Mouse (Mus musculus) granulocyte monocyte progenitor cell, adult 5-6 weeks (primary cell): ENCODE measurements around the gene Gpx5. TPM values are rescaled to one million over a fixed set of nuclear protein-coding genes. Genes with fewer than 3 reads are reported as not detected.
"Not testable (repeated sequence)": the region's sequence is repeated elsewhere in the genome, so short reads cannot be mapped to it uniquely, and the experiment has no call there.

Source experiments
- ATAC-seq: replicated peaks from 2 replicates; pipeline ENCODE4 v1.8.0; 2016; ENCODE audit warnings: mild to moderate bottlenecking, moderate TSS enrichment, inconsistent platforms; ENCODE audit not compliant: poor library complexity, severe bottlenecking
- total RNA-seq, 2 experiments: library from RNA; stranded (forward) in 1 of 2; stranded (reverse) in 1 of 2; fragments of 200-712, 200-1000 nt in 1 of 2; fragments of >200 nt in 1 of 2; fragmentation: Nextera tagmentation in 1 of 2; gene quantifications; 2 replicates each; pipeline ENCODE4 v1.2.3; 2014 to 2017

Gene Gpx5
- total RNA-seq, 2 experiments from 2014 or later, result not detected

- no peak for ATAC-seq
Observed at GRCm38 (mm10) chr13:21267541-21267940, 25.0 kb downstream of the Gpx5 start.

- ATAC-seq, result no peak
Observed at GRCm38 (mm10) chr13:21265736-21266135, 26.8 kb downstream of the Gpx5 start.

GRCm38 (mm10) chr13:21264366-21264765 lies 28.2 kb downstream of the Gpx5 start:
- ATAC-seq, result no peak

- ATAC-seq, result peak; percentile 40; the same call in 1 of the 2 replicates
Observed at GRCm38 (mm10) chr13:21263910-21264309, 28.6 kb downstream of the Gpx5 start.

DNA sequence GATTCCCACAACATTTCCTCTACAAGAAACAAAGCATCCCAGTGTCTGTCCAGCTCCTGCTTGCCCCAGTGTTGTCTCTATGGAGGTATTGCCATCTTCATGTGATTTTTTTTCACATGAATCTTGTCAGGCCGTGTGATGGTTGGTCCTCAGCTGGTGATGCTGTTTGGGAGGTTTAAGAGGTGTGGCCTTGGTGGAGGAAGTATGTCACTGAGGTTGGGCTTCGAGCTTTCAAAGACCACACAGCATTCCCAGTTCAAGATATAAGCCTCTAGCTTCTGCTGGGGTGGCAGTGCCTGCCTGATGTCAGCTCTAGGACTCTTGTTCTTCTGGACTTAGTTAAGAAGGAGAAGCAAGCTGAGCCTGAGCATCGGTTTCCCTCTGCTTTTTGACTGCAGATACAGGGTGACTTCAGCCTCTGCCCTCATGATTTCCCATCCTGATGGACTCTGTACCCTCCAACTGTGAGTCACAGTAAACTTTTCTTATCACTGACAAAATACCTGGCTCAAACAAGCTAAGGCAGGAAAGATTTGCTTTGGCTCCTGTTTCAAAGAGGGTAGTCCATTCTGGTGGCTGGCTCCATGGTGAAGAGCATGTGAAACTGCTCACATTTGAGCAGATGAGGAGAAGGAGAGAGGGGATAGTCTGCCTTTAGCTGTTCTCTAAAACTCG lies 29.6 kb downstream of the Gpx5 start:
- no peak for ATAC-seq

DNA sequence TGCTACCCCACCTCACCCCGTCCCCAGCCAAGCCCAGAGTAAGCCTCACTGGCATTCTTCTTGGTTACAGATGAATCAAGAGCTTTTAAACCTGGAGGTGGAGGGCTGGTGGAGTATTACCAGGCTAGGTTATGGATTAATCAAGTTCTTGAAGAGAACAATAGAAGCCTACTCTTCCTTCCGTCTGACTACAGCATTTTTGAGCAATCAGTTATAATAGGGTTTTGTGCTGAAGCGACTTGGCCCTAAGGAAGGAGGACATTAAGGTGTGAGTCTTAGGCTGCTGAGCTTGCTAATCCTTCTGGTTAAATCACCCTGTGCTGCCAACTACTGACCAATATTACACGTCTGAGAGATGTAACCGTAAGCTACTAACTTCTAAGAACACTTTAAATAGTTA lies 32.2 kb downstream of the Gpx5 start:
- no peak for ATAC-seq

- no peak; the same call in 1 of the 2 replicates for ATAC-seq
Observed at GRCm38 (mm10) chr13:21259677-21260113, 32.8 kb downstream of the Gpx5 start.

DNA sequence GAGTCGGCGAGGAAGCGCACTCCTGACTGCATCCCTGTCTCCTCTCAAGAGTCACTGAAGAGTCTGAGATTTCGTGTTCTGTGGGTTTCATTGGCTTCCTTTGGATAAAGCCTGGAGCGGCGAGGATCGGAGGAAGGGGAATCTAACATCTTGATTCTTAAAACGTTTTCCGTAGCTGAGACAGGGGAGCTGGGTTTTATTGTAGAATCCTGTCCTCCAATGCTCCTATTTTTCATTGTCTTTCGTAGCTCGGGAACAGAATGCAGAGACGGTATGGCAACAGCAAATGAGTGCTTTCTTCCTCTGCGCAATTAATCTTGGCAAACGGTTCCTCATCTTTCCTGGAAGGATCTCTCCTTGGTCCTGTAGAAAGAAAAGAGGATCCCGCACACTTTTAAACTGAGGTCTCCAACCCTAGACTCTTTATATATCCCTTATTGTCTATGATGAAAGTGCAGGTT lies 33.3 kb downstream of the Gpx5 start:
- no peak for ATAC-seq

- ATAC-seq, result no peak
Observed at GRCm38 (mm10) chr13:21258524-21258923, 34.0 kb downstream of the Gpx5 start.

DNA sequence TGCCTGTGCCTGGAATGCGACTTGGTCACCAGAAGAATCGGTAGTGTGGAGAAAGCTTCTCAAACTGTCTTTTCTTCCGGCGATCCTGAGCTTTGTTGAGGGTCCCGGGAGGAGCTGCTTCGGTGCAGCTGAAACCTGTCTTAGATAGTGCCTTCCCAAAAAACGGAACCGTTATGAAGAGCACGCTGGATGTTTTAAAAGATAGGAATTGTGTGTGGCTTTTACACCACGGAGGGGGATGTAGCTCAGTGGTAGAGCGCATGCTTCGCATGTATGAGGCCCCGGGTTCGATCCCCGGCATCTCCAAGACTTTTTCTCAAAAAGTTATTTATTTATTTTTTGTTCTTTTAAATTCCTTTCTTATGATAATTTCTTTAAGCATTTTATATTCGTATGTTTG lies 38.5 kb downstream of the Gpx5 start:
- ATAC-seq, result peak; percentile 48

DNA sequence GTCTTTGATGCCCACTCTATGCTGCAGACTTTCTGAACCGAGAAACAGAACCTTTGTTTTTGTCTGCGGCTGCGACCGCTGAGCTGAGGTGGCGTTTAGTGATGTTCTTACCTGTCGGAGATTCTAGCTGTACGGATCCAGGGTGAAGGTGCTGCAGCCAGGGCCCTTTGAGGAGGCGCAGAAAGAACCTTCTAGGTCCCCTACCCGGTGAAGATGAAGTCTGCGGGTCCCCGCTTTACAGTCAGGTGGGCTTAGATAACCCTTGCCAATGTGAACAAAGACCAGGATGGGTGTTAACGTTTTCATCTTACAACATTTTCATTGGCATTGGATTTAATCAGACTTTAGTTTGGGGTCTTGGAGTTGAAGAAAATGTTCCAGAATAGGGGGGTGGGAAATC lies 39.0 kb downstream of the Gpx5 start:
- no peak for ATAC-seq

- ATAC-seq, result no peak
Observed at GRCm38 (mm10) chr13:21253040-21253439, 39.5 kb downstream of the Gpx5 start.

DNA sequence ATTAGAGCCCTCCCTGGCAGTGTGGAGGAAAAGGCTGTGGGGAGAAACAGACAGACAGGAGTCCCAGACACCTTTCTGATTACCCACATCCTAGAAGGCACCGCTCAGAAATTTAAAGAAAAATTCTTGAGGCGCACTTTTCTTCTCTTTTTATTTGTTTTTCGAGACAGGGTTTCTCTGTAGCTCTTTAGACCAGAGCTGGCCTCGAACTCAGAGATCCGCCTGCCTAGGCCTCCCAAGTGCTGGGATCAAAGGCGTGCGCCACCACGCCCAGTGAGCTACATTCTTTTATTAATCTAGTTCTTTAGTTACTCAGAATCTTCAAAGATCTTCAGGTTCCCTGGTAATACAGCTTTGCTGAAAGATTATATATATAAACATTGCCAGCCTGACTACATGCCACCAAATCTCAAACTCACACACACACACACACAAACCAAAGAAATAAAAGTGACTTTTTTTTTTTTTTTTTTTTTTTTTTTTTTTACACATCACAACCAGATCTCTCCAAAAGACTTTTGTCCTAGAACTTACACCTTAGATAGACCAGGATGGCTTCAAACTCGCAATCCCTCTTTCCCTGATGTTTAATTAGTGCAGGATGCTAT lies 42.4 kb downstream of the Gpx5 start:
- ATAC-seq, result no peak

DNA sequence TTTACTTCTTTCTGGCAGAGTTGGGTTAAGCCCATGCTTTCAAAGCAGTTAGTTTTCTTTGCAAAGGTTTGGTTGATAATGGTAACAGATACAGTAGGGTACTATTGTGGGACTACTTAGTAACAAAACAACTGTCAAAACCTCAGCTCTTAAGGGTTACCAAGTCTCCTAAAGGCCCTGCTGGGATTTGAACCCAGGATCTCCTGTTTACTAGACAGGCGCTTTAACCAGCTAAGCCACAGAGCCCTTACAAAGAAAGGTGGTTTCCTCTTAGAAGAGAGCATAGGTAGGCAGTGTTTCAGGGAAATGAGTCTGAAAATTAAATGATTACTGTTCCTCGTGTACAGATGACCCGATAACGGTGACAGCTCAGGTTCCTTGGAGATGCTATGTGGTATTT lies 43.5 kb downstream of the Gpx5 start:
- no peak for ATAC-seq

GRCm38 (mm10) chr13:21246276-21246675 lies 46.3 kb downstream of the Gpx5 start:
- no peak for ATAC-seq

DNA sequence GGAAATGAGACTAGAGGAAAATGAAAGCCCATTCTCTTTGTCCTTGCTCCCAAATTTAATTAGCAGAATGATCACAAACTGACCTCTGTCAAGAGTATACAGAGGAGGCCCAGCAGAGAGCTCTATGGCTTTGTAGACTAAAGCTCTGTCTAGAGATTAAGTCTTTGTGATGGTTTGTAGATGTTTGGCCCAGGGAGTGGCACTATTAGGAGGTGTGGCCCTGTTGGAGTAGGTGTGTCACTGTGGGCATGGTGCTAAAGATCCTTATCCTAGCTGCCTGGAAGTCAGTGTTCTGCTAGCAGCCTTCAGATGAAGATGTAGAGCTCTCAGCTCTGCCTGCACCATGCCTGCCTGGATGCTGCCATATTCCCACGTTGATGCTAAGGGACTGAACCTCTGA lies 47.6 kb downstream of the Gpx5 start:
- ATAC-seq, result not testable (repeated sequence)

DNA sequence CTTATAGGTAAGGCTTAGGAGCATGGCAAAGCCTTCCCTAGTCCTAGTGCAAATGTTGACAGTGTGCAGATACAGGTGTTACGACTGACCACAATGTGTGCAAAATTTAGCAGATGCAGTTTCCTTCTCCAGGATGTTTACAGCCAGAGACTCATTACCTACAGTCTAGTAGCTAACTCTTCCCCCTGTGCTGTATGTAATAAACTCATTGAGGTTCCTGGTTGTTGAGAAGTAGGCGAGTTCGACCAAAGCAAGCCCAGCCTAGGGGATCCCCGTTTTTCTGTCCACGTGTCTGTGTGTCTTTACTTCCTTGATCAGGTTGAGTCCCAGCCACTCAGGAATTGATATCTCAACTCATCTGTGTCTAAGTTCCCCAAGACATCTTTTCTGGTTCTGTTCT lies 48.4 kb downstream of the Gpx5 start:
- no peak for ATAC-seq

- ATAC-seq, result no peak
Observed at GRCm38 (mm10) chr13:21243196-21243595, 49.3 kb downstream of the Gpx5 start.

DNA sequence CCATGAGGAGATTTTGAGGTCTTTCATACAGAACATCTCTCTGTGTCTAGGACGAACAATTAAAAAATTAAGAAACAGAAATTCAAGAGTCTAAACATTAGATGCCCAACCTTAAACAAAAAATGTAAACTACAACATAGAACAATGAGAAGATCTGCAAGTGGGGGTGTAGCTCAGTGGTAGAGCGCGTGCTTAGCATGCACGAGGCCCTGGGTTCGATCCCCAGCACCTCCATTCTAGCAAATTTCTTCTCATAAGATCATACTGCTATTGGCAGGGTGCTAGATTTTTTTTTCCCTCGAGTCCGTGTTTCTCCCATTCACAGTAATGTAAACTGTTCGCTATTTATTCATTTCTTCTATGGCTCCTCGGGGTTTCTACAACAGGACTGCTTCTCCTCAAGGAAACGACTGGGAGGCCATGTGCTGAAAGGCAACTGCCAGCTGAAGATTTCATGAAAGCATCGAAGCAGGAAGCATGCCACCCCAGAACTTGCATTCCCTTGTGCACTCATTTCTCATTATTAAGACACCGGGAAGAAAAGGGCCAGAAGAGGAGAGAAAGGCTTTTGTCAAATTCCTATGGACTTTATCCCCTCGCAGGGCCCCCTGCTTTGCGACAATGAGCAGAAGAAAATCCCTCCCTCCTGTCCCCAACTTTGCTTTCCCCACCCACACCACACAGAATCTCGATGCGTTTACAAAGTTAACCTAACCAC lies 50.0 kb downstream of the Gpx5 start:
- ATAC-seq, result no peak

- no peak for ATAC-seq
Observed at GRCm38 (mm10) chr13:21240788-21241187, 51.7 kb downstream of the Gpx5 start.

DNA sequence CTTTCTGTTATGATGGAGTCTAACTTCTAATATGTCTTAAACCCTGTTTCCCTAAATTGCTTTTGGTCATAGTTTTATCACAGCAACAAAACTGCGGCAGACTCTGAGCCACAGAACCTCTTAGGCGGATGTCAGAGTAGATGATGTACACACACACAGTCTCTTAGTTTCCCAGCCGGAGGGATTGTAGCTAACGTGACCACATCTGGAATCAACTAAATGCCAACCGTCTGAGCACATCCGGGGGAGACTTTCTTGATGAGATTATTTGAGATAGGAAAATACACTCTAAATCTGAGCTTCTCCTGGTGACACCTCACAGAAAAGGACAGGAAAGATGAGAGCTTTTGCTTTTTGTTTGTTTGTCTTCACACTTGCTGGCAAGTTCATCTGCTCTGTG lies 55.4 kb downstream of the Gpx5 start:
- no peak for ATAC-seq
